Mouse (Mus musculus): Measurements from ENCODE around the gene Stard7. TPM values are rescaled to one million over a fixed set of nuclear protein-coding genes. Genes with fewer than 3 reads are reported as not detected.

Gene Stard7
- polyA plus RNA-seq, 1 experiment from 2014 or later, result 113 TPM

DNA sequence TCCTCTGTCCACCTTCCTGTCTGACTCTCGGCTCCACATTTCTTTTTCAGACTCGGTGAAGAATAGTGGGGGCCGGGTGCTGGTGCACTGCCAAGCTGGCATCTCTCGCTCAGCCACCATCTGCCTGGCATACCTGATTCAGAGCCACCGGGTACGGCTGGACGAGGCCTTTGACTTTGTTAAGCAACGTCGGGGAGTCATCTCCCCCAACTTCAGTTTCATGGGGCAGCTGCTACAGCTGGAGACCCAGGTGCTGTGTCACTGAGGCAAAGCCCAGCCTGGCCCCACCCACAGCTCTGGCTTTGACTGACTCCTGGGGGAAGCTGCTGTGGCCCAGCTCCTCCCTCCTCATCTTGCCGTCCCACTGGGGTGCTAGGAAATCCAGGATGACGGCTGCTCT lies 67.5 kb downstream of the Stard7 start:
- Histone ChIP-seq H3K4me2 (ENCODE audit: low read depth, low read length) (peak overlapping the region; percentile 91), H3K27ac (ENCODE audit: low read length) (peak overlapping the region; percentile 24; the same call in 1 of the 2 replicates), H3K9ac (ENCODE audit: low read length) (peak overlapping the region; percentile 72), H3K4me3 (ENCODE audit: low read length) (peak overlapping the region; percentile 61), H3K4me1 (ENCODE audit: control insufficient read depth, insufficient read depth, low read length) (peaks cover 8% of the 10 kb centered on the region), H3K36me3 (ENCODE audit: control insufficient read depth, insufficient read depth) (no peaks in the 10 kb centered on the region), H3K9me3 (replicated peaks; ENCODE audit: control insufficient read depth, low read length) (no peaks in the 10 kb centered on the region), H3K27me3 (ENCODE audit: control insufficient read depth, insufficient read depth, low read length) (peaks cover 16% of the 10 kb centered on the region)
- ATAC-seq (replicated peaks; ENCODE audit: extremely low read depth, insufficient read depth, low FRiP score), result no peak
- WGBS, result 50% methylated on average over 11 of the region's 11 CpGs

DNA sequence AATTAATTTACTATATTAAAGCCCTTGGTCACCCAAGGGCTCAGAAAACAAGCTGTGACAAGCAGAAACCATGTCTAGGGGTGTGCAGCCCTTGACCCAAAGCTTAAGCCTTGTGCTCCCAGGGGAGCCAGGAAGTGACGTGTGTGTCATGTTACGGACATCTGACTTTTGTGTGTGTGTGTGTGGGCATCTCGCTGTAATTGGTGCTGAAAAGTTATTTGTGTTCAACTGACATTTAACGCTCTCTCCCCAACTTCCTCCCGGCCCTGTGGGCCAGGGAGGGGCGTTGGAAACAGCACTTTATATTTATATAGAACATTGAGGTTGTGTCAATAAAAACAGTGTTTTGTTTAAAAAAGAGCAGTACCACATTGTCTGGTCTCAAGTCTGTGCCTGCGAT lies 68.0 kb downstream of the Stard7 start:
- peak overlapping the region; percentile 61 for H3K4me3 ChIP-seq (ENCODE audit: low read length)
- peaks cover 8% of the 10 kb centered on the region for H3K4me1 ChIP-seq (ENCODE audit: control insufficient read depth, insufficient read depth, low read length)
- no peaks in the 10 kb centered on the region for H3K36me3 ChIP-seq (ENCODE audit: control insufficient read depth, insufficient read depth)
- peak overlapping the region; percentile 91 for H3K4me2 ChIP-seq (ENCODE audit: low read depth, low read length)
- no peaks in the 10 kb centered on the region for H3K9me3 ChIP-seq (replicated peaks; ENCODE audit: control insufficient read depth, low read length)
- H3K27ac ChIP-seq (ENCODE audit: low read length), result peak overlapping the region; percentile 26; the same call in 1 of the 2 replicates
- ATAC-seq (replicated peaks; ENCODE audit: extremely low read depth, insufficient read depth, low FRiP score), result no peak
- peak overlapping the region; percentile 72; the same call in 1 of the 2 replicates for H3K9ac ChIP-seq (ENCODE audit: low read length)
- H3K27me3 ChIP-seq (ENCODE audit: control insufficient read depth, insufficient read depth, low read length), result peaks cover 16% of the 10 kb centered on the region
- WGBS, result 49% methylated on average over 7 of the region's 7 CpGs

DNA sequence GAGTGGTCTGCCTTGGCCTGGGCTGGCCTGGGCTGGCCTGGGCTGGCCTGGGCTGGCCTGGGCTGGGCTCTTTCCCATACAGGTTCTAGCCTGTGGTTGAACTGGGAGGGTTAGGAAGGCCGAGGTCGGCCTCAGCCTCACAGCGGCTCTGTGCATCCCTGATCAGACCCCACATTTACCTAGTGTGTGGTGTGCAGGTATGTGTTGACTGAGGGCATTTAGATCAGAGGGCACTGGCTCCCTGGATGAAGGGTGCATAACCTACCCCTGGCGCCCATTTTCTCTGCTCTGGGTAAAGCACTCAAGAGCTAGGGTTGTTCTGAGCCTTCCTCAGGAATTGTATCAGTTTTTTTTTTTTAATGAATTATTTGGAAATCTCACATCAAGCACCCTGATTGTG lies 68.4 kb downstream of the Stard7 start, which contains the start of gene Astl:
Gene Astl (plus strand): TSS at position 224 of the 400 bp plus-strand sequence.
- H3K36me3 ChIP-seq (ENCODE audit: control insufficient read depth, insufficient read depth), result no peaks in the 10 kb centered on the region
- no peak for ATAC-seq (replicated peaks; ENCODE audit: extremely low read depth, insufficient read depth, low FRiP score)
- peaks cover 8% of the 10 kb centered on the region for H3K4me1 ChIP-seq (ENCODE audit: control insufficient read depth, insufficient read depth, low read length)
- H3K27me3 ChIP-seq (ENCODE audit: control insufficient read depth, insufficient read depth, low read length), result peaks cover 16% of the 10 kb centered on the region
- no peaks in the 10 kb centered on the region for H3K9me3 ChIP-seq (replicated peaks; ENCODE audit: control insufficient read depth, low read length)
- H3K4me2 ChIP-seq (ENCODE audit: low read depth, low read length), result peak within 1 kb of the TSS; percentile 91
- peak within 1 kb of the TSS; percentile 26; the same call in 1 of the 2 replicates for H3K27ac ChIP-seq (ENCODE audit: low read length)
- H3K4me3 ChIP-seq (ENCODE audit: low read length), result peak within 1 kb of the TSS; percentile 61
- 80% methylated on average over 4 of the region's 4 CpGs for WGBS
- H3K9ac ChIP-seq (ENCODE audit: low read length), result peak within 1 kb of the TSS; percentile 72

DNA sequence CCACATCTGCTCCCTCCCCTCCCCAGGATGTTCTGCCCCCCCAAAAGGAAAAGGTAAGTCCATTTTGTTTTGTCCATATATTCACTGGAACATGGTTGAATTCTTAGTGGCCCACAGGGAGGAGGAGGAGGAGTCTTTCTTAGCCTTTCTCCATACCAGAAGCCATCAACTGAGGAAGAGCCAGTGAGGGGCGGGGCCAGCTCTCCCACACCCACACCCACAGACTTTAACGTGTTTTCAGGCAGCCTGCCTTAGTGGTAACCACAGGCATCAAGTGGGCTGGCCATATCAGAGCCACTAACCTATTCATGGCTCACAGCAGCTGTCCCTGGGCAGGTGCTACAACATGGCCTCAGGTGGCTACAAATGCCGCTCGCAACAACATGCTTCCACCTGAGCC lies 68.8 kb downstream of the Stard7 start:
- H3K4me3 ChIP-seq (ENCODE audit: low read length), result no peak overlapping the region
- peaks cover 16% of the 10 kb centered on the region for H3K27me3 ChIP-seq (ENCODE audit: control insufficient read depth, insufficient read depth, low read length)
- no peak for ATAC-seq (replicated peaks; ENCODE audit: extremely low read depth, insufficient read depth, low FRiP score)
- no peaks in the 10 kb centered on the region for H3K36me3 ChIP-seq (ENCODE audit: control insufficient read depth, insufficient read depth)
- peaks cover 6% of the 10 kb centered on the region for H3K4me1 ChIP-seq (ENCODE audit: control insufficient read depth, insufficient read depth, low read length)
- H3K4me2 ChIP-seq (ENCODE audit: low read depth, low read length), result peak overlapping the region; percentile 91
- no peak overlapping the region for H3K27ac ChIP-seq (ENCODE audit: low read length)
- no peak overlapping the region for H3K9ac ChIP-seq (ENCODE audit: low read length)
- WGBS, result 60% methylated on average over 4 of the region's 4 CpGs
- H3K9me3 ChIP-seq (replicated peaks; ENCODE audit: control insufficient read depth, low read length), result no peaks in the 10 kb centered on the region

DNA sequence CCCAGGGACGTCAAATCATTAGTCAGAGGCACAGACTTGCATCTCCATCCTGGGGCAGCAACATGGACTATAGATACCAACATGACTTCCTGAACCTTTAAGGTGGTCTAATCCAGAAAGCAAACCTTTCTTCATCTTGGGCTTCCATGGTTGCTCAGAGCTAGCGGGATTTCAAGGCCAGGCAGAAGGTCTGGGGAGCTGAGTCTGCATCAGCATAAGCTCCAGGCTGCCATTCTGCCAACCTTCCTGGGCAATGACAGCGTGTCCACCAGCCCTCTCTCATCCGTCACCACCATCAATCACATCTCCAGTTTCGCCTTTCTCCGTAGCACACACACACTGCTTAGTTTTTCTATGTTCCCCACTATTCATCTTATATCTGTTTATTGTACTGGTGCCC lies 69.2 kb downstream of the Stard7 start:
- no peak overlapping the region for H3K4me3 ChIP-seq (ENCODE audit: low read length)
- no peak overlapping the region for H3K9ac ChIP-seq (ENCODE audit: low read length)
- 51% methylated on average over 6 of the region's 6 CpGs for WGBS
- H3K36me3 ChIP-seq (ENCODE audit: control insufficient read depth, insufficient read depth), result no peaks in the 10 kb centered on the region
- no peak for ATAC-seq (replicated peaks; ENCODE audit: extremely low read depth, insufficient read depth, low FRiP score)
- H3K27me3 ChIP-seq (ENCODE audit: control insufficient read depth, insufficient read depth, low read length), result peaks cover 15% of the 10 kb centered on the region
- no peaks in the 10 kb centered on the region for H3K9me3 ChIP-seq (replicated peaks; ENCODE audit: control insufficient read depth, low read length)
- H3K27ac ChIP-seq (ENCODE audit: low read length), result no peak overlapping the region
- no peak overlapping the region for H3K4me2 ChIP-seq (ENCODE audit: low read depth, low read length)
- H3K4me1 ChIP-seq (ENCODE audit: control insufficient read depth, insufficient read depth, low read length), result peaks cover 4% of the 10 kb centered on the region; the same call in 1 of the 2 replicates

DNA sequence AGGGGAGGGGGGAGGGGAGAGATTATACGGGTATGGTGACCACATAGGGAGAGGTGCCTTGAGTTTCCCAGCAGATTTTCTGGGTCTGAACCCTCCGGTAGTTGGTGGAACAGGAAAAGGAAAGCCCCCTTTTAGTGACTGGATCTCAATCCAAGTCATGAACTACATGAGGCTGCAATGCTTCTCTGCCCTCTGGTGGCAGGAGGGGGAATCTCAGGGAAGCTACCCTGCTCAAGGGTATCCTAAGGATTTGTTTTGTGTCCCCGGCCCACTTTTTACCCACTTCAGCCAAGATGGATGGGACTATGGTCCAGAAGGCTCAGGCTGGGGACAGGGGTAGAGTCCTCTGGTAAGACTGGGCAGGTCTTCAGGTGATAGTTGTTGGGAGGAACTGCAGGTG lies 71.1 kb downstream of the Stard7 start:
- Histone ChIP-seq H3K27me3 (ENCODE audit: control insufficient read depth, insufficient read depth, low read length) (peaks cover 9% of the 10 kb centered on the region), H3K9ac (ENCODE audit: low read length) (no peak overlapping the region), H3K4me1 (ENCODE audit: control insufficient read depth, insufficient read depth, low read length) (peaks cover 4% of the 10 kb centered on the region; the same call in 1 of the 2 replicates), H3K9me3 (replicated peaks; ENCODE audit: control insufficient read depth, low read length) (no peaks in the 10 kb centered on the region), H3K27ac (ENCODE audit: low read length) (no peak overlapping the region), H3K36me3 (ENCODE audit: control insufficient read depth, insufficient read depth) (no peaks in the 10 kb centered on the region), H3K4me3 (ENCODE audit: low read length) (no peak overlapping the region), H3K4me2 (ENCODE audit: low read depth, low read length) (no peak overlapping the region)
- WGBS, result 7% methylated on average over 3 of the region's 3 CpGs
- no peak for ATAC-seq (replicated peaks; ENCODE audit: extremely low read depth, insufficient read depth, low FRiP score)

DNA sequence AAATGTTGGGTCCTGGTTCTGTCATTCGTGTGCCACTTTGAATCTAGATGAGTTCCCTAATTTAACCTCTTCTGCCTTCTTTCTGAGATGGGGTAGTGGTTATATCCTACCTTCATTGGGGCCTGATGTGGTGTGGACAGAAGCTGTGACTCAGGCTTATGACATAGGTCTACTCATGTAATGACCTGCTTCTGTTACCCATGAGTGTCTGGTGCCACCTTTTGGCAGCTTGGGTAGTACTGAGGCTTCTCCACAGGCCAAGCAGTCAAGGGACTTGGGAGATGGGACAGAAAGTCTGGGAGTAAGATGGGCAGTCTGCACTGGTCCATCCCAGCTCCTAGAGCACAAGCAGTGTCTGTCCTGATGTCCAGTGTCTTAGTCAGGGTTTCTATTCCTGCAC lies 76.3 kb downstream of the Stard7 start:
- no peak for ATAC-seq (replicated peaks; ENCODE audit: extremely low read depth, insufficient read depth, low FRiP score)
- WGBS, result 67% methylated on average over 1 of the region's 1 CpGs

DNA sequence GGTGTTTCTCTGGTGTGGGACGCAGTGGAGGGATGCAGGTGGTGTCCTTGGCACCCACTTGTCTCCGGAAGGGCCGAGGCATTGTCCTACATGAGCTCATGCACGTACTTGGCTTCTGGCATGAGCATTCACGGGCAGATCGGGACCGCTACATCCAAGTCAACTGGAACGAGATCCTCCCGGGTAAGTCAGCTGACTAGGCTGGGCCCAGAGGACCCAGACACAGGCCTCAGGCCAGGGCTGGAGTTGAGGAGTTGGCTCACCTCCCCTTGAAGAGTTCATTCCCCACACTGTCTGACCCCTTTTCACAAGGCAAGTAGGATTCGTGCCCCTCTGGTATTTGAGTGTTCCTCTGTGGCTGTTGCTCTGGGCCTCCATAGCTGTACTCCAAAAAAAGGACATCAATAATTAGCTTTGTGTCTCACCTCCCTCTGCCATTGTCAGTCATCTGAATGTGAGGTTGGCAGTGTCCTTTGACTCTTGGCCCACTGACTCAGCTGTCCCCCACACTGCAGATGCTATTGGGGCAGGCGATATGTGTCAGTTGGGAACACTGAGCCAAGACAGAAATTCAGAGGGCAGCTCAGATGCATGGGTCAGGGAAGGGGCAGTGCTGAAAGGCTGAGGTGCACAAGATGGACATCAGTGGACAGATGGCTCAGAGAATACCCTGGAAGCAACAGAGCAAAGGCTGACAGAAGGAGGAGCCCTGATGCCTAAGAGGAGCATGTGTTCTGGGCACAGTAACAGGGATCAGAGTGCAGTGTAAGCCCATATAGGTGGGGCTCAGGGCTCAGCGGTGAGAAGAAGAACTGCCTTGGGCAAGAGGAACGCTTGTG lies 77.3 kb downstream of the Stard7 start:
- WGBS, result 73% methylated on average over 13 of the region's 13 CpGs
- Histone ChIP-seq H3K4me3 (ENCODE audit: low read length) (no peak overlapping the region), H3K27me3 (ENCODE audit: control insufficient read depth, insufficient read depth, low read length) (no peaks in the 10 kb centered on the region), H3K9ac (ENCODE audit: low read length) (no peak overlapping the region), H3K4me2 (ENCODE audit: low read depth, low read length) (no peak overlapping the region), H3K9me3 (replicated peaks; ENCODE audit: control insufficient read depth, low read length) (no peaks in the 10 kb centered on the region), H3K27ac (ENCODE audit: low read length) (no peak overlapping the region), H3K36me3 (ENCODE audit: control insufficient read depth, insufficient read depth) (no peaks in the 10 kb centered on the region), H3K4me1 (ENCODE audit: control insufficient read depth, insufficient read depth, low read length) (no peaks in the 10 kb centered on the region)
- ATAC-seq (replicated peaks; ENCODE audit: extremely low read depth, insufficient read depth, low FRiP score), result no peak

More for the DNA sequence above, 76.3 kb downstream of the Stard7 start:
- Histone ChIP-seq H3K9me3 (replicated peaks; ENCODE audit: control insufficient read depth, low read length) (no peaks in the 10 kb centered on the region), H3K36me3 (ENCODE audit: control insufficient read depth, insufficient read depth) (no peaks in the 10 kb centered on the region), H3K4me2 (ENCODE audit: low read depth, low read length) (no peak overlapping the region), H3K9ac (ENCODE audit: low read length) (no peak overlapping the region), H3K27me3 (ENCODE audit: control insufficient read depth, insufficient read depth, low read length) (no peaks in the 10 kb centered on the region), H3K4me3 (ENCODE audit: low read length) (no peak overlapping the region), H3K4me1 (ENCODE audit: control insufficient read depth, insufficient read depth, low read length) (no peaks in the 10 kb centered on the region), H3K27ac (ENCODE audit: low read length) (no peak overlapping the region)
